Mouse (Mus musculus): ENCODE results near the gene Heatr6.

Heatr6 gene

DNA sequence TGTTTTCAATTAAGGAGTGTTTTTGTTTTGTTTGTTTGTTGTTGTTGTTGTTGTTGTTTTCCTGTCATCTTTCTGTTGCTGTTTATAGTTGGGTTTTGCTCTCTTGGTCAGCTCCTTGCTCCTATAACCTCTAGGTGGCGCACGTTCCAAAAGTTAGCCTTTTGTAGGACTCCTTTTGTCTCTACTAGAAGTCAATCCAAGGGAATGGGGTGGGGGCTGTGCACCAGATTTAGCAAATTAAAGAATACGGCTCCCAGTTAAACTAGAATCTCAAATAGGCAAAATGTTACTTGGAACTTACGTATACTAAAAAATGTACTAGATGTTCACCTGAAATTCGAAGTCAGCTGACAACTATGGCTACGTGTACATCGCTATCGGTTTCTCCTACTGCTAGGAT lies 48.7 kb downstream of the Heatr6 start:
- DNase-seq (ENCODE audit: low spot score): peak; percentile 71

DNA sequence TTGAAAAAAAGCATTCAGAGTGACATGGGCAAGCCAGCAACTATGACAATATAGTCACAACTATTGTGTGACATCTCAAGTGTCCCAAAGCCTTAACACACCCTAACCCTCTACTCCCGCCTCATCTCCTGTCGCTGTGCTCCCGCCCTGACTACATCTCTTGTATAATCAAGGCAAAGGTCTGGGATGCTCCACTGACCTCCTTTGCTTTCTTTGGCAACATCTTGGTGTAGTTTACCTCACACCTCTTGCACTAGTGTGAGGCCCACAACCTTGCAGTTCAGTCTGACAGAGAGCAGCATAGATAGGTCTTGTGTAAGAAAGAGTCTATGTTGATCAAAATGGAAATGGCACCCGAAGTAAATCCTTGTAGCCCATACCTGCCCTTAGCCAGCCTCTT lies 49.1 kb downstream of the Heatr6 start:
- no peak for DNase-seq (ENCODE audit: low spot score)

DNA sequence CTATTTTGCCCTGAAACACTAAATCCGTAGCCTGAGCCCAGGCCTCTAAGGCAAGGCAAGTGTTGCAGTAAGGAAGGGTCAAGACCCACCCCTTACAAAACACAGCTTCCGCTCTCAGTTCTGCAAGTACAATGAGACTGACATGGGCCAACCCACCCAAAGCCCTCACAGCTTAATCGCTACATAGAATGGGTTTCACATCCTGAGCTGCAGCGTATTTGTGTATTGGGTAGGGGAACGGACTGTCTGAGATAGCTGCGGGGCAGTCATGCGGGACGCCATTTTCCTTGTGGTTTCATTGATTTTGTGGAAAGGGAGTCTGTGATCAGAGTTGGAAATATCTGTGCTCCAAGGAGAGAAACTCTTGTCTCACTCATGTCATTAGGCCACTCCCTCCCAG lies 56.9 kb downstream of the Heatr6 start:
- DNase-seq (ENCODE audit: low spot score): no peak

DNA sequence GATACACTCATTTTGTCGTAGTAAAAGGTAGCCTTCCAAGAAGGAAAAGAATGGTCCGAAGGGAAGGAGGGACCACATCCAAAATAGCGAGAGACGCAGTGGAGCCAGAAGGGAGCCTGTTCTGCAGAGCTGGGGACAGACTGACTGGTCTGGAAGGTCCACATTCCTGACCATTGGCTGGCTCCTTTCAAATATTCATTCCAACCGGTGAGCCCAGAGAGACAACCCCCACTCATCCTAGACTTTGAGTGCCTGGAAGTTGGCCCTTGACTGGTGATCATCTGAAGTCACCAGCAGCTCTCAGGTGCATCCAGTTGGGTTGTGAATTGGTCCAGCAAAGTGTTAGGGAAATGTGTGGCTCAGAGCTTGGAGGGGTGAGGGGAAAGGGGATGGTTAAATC lies 61.7 kb downstream of the Heatr6 start:
- DNase-seq (ENCODE audit: low spot score): no peak

DNA sequence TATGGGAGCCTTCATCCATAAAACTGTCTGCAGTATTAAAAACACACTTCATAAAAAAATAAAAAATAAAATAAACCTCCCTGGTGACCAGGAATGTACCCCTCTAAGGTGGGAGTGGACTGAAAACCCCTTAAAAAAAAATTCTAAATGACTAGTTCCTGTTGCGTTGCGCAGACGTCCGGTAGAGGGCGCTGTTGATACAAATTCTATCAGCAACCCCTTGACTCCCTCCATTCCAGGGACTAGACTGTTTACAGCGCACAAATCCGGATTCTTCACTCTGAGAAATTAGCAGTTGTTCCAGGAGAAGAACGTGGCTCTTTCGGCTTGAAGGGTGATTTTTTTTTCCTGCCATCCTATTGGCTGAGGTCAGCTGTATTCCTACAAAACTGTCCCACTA lies 62.1 kb downstream of the Heatr6 start:
- peak; percentile 81 for DNase-seq (ENCODE audit: low spot score)

DNA sequence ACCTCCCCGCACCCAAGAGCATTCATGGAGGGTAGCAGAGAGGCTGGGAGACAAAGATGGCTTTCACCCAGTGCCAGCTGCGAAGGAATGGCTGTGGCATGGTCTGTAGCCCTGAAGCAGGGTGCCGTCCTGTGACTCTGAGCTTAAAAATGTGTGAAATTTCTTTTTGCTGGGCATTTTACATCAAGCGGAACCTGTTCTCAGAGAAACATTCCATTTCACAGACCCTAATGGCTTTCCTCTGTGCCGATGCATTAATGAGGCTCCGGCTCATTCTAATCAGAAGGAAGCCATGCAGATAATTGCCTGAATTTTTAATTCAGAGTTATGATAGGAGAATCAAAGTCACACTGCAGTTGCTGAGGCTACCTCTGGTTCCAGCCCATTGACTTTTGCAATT lies 63.6 kb downstream of the Heatr6 start:
- DNase-seq (ENCODE audit: low spot score): no peak

DNA sequence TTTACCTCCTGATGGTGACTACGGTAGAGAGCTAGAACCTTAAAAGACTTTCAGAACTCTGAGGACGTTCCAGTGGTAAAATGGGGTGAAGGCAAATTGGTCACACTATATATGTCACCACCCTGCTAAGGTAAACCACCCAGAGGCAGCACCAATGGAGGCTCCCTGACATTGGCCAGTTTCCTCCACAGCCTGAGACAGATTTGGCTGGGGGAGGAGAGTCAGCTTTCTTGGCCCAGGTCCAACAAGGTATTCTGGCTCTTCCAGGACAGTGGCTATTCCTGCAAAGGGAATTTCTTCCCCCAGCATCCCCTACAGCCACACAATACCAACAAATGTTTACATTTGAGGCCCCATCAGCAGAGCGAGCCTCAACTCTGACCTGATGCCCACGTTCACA lies 64.5 kb downstream of the Heatr6 start:
- no peak for DNase-seq (ENCODE audit: low spot score)

DNA sequence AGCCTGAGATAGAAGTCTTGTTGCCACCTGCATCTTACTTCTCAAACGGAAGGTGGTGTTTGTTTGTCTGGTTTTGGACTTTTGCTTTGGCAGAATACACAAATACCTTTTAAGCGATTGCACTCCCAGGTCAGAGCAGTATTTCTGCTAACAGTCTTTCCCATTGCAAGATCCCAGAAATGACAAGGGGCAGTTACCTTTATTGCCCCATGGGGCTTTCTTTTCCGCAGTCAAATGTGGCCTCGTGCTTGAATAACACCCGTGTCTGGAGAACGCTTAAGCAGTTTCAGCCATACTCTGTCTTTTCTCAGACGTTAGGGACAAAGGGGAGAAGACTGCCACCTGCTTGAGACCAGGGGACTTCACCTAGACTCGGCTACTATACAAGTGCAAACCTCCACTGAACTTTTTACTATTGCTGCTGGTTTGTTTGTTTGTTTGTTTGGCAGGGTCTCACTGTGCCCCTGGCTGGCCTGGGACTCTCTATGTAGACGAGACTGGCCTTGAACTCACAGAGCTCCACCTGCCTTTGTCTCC lies 65.2 kb downstream of the Heatr6 start:
- no peak for DNase-seq (ENCODE audit: low spot score)

DNA sequence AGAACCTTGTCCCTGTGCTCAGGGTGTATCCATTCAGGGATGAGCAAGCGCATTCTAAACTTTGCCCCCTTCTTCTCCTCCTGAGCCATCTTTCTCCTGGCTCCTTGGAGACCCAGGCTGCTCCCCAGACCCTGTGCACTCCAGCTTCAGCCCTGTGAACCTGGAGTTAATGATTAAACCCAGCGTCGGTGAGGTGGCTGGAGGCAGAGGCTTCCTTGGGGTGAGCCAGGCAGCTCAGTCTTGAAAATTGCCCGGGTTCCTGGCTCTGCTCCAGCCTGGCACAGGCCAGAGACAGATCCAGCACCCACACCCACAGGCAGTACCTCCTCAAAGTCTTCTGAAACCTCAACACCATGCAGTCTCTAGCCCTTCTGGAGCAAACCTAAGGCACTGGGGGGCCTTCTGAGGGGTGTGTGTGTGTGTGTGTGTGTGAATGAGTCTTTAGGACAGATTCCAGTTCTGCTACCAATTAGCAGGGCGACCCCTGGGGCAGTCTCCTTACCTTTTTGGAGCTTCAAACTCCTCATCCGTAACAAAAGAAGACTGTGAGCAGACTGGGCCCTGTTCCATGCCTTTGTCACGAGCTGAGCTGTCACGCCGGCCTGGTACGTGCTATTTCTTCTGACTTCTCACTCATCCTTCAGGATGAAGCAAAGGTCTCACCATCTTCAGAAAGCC lies 66.4 kb downstream of the Heatr6 start:
- no peak for DNase-seq (ENCODE audit: low spot score)

DNA sequence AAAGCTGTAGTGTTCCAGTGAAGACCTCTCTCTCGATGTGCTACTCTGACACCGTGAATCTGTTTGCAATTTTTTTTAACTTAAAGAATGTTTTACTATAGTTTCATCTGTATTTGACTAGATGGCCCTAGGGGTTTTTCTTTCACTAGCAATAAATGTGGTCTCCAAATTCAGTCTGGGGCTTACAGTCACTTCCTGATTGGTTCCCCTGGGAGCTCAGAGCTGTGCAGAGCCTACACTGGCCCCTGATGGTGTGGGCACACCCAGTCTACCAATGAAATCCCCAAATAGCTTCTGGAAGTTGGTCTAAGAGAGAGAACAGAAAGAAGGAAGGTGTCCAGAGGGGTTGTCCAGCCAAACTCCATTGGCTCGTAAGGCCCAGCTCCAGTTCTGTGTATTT lies 72.6 kb downstream of the Heatr6 start:
- DNase-seq (ENCODE audit: low spot score): no peak

DNA sequence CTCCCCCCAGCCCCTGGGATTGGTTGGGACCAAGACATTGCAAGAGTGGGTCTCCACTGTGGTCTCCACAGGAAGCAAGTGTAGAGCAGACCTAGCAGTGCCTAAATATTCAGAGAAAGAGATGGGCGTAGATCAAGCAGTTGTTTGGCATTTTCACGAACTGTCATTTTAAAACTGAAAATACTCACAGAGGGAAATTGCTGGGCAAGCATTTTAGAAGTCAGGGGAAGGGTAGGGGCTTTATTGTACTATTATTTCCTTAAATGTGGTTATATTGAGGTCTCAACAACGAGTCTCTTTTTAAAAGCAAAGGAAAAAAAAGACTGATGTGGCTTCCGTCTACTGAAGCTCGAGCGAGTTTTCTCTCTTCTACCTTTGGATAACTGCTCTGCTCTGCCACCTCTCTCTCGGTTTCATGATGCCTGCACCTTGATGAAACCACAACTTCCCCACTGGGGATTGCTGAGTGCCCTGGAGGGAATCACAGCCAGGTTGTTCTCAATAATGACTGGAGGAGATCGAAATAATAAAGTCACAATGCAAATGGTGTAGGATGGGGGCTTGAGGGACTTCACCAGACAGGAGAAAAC lies 75.2 kb downstream of the Heatr6 start:
- no peak for DNase-seq (ENCODE audit: low spot score)

DNA sequence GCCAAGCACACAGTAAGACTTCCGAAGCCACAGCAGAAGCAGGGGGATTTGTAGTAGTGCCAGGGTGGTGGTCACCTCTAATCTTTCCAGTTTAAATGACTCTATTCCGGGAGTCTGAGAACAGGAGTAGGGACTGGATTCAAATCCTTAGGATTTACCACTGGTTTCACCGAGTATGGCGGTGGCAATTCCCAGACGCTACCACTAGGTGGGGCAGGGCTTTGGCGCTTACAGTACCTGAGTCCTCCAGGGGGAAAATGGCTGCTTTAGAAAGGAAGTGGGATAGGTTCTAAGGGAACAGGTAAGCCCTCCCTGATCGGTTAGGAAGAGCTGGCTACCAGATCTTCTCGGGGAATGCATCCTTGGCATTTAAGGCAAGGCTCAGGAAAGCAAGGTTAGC lies 78.9 kb downstream of the Heatr6 start:
- DNase-seq (ENCODE audit: low spot score): peak; percentile 75

Measured in embryo, embryonic 10.5 days (tissue).